Mouse (Mus musculus) retina, embryonic 14.5 days (tissue): ENCODE measurements around the gene Hes1.

Experiments used
- DNase-seq: peaks from one replicate; pipeline ENCODE4 v3.0.0-alpha.2; 2015; ENCODE audit warnings: low spot score

Gene Hes1

GRCm38 (mm10) chr16:30114451-30114850 lies 50.3 kb downstream of the Hes1 start:
- DNase-seq, result no peak
